Mouse (Mus musculus) C2C12 (cell line): Measurements from ENCODE around the gene Ccdc120. TPM values are rescaled to one million over a fixed set of nuclear protein-coding genes. Genes with fewer than 3 reads are reported as not detected.

Source experiments
- H3K27me3 ChIP-seq: one replicate; pipeline ENCODE4 v1.6.1; 2011; ENCODE audit not compliant: control insufficient read depth, insufficient read depth, insufficient read length
- H3K36me3 ChIP-seq: one replicate; pipeline ENCODE4 v1.6.1; 2011; ENCODE audit not compliant: control insufficient read depth, insufficient read depth
- H3K4me3 ChIP-seq: one replicate; pipeline ENCODE4 v1.5.1; 2011; ENCODE audit warnings: mild to moderate bottlenecking, control low read depth; ENCODE audit not compliant: poor library complexity, insufficient read depth, severe bottlenecking
- H3K79me2 ChIP-seq: one replicate; pipeline ENCODE4 v1.6.1; 2011; ENCODE audit not compliant: control insufficient read depth, insufficient read depth
- H3K79me3 ChIP-seq: one replicate; pipeline ENCODE4 v1.6.1; 2011; ENCODE audit warnings: low read depth, control low read depth
- H3ac ChIP-seq: one replicate; pipeline ENCODE3; 2011; ENCODE audit warnings: low read depth; ENCODE audit not compliant: control insufficient read depth, insufficient read length
- CEBPB ChIP-seq: IDR thresholded peaks from one replicate; pipeline ENCODE4 v1.6.1; 2011; ENCODE audit warnings: low read depth, mild to moderate bottlenecking, control low read depth, moderate library complexity
- CTCF ChIP-seq: IDR thresholded peaks from one replicate; pipeline ENCODE4 v1.5.1; 2011; ENCODE audit not compliant: control insufficient read depth, insufficient read depth, insufficient read length
- FOSL1 ChIP-seq: IDR thresholded peaks from one replicate; pipeline ENCODE4 v1.8.0; 2011; ENCODE audit warnings: mild to moderate bottlenecking, low read length; ENCODE audit not compliant: poor library complexity, insufficient read depth, severe bottlenecking
- MAX ChIP-seq: IDR thresholded peaks from one replicate; pipeline ENCODE4 v1.6.1; 2011; ENCODE audit warnings: mild to moderate bottlenecking, control low read depth
- MYOD1 ChIP-seq: IDR thresholded peaks from one replicate; pipeline ENCODE4 v1.6.1; 2011; ENCODE audit warnings: low read depth; ENCODE audit not compliant: control insufficient read depth, insufficient read length
- MYOG ChIP-seq: IDR thresholded peaks from one replicate; pipeline ENCODE4 v1.6.1; 2011; ENCODE audit not compliant: control insufficient read depth, insufficient read length; ENCODE audit errors: extremely low read depth
- USF1 ChIP-seq: IDR thresholded peaks from one replicate; pipeline ENCODE4 v1.6.1; 2011; ENCODE audit warnings: low read depth, mild to moderate bottlenecking, control low read depth, moderate library complexity
- long read RNA-seq, 2 experiments: library from polyadenylated mRNA; unstranded; transcript quantifications; one replicate each; pipeline ENCODE4 v2.0.0; 2019 to 2020
- polyA plus RNA-seq: library from polyadenylated mRNA; unstranded; fragments of >200 nt; fragmentation: generic; extraction: Trizol; gene quantifications from one replicate; pipeline ENCODE4 v1.2.1, GENCODE M21; 2012; ENCODE audit warnings: missing spikeins

The Ccdc120 gene
- polyA plus RNA-seq, result 9.4 TPM
- long read RNA-seq, experiment 1, partial matches to known transcripts, result 0 of 1 reads
- long read RNA-seq, experiment 1, other reads (novel, unspliced or antisense), result 0 of 1 reads
- long read RNA-seq, experiment 2, partial matches to known transcripts, result 7 of 12 reads
- long read RNA-seq, experiment 2, other reads (novel, unspliced or antisense), result 5 of 12 reads

GRCm38 (mm10) chrX:7750432-7751116 lies at the start of gene Ccdc120:
Gene Ccdc120, minus strand, starts transcription at chrX:7750905.
- H3K27me3 ChIP-seq, result no peaks in the 10 kb centered on the region
- H3K79me2 ChIP-seq, result peaks cover 4% of the 10 kb centered on the region
- TF ChIP-seq USF1, result no peak
- TF ChIP-seq CTCF, result no peak
- no peak for TF ChIP-seq MYOD1
- TF ChIP-seq MAX, result no peak
- no peak for TF ChIP-seq MYOG
- TF ChIP-seq CEBPB, result no peak
- no peak for TF ChIP-seq FOSL1
- peak within 1 kb of the TSS; percentile 77 for H3ac ChIP-seq
- peaks cover 2% of the 10 kb centered on the region for H3K79me3 ChIP-seq
- H3K4me3 ChIP-seq, result peak within 1 kb of the TSS; percentile 49
- H3K36me3 ChIP-seq, result no peaks in the 10 kb centered on the region

- Histone ChIP-seq H3K36me3 (no peaks in the 10 kb centered on the region), H3K4me3 (no peak overlapping the region), H3K79me2 (no peaks in the 10 kb centered on the region), H3ac (no peak overlapping the region), H3K79me3 (no peaks in the 10 kb centered on the region), H3K27me3 (no peaks in the 10 kb centered on the region)
- TF ChIP-seq MYOG (no peak), CTCF (no peak), FOSL1 (no peak), CEBPB (no peak), USF1 (no peak)
Measured at GRCm38 (mm10) chrX:7797327-7797726, 46.6 kb upstream of the Ccdc120 start.

- H3K27me3 ChIP-seq, result no peaks in the 10 kb centered on the region
- H3K4me3 ChIP-seq, result no peak overlapping the region
- peaks cover 3% of the 10 kb centered on the region for H3K79me3 ChIP-seq
- H3ac ChIP-seq, result no peak overlapping the region
- H3K79me2 ChIP-seq, result peaks cover 9% of the 10 kb centered on the region
- no peaks in the 10 kb centered on the region for H3K36me3 ChIP-seq
- TF ChIP-seq USF1, result no peak
- TF ChIP-seq FOSL1, result no peak
- no peak for TF ChIP-seq MYOD1
- no peak for TF ChIP-seq MAX
- no peak for TF ChIP-seq MYOG
- TF ChIP-seq CTCF, result no peak
- TF ChIP-seq CEBPB, result no peak
Measured at GRCm38 (mm10) chrX:7795016-7795415, 44.3 kb upstream of the Ccdc120 start.

- Histone ChIP-seq H3K36me3 (no peaks in the 10 kb centered on the region), H3K27me3 (no peaks in the 10 kb centered on the region), H3K4me3 (no peak overlapping the region), H3K79me2 (peaks cover 11% of the 10 kb centered on the region), H3K79me3 (peaks cover 3% of the 10 kb centered on the region), H3ac (no peak overlapping the region)
- no peak for TF ChIP-seq CEBPB
Measured at GRCm38 (mm10) chrX:7793361-7793760, 42.7 kb upstream of the Ccdc120 start.

GRCm38 (mm10) chrX:7790309-7790708 lies 39.6 kb upstream of the Ccdc120 start:
- Histone ChIP-seq H3K4me3 (peak overlapping the region; percentile 44), H3K79me3 (peaks cover 3% of the 10 kb centered on the region), H3K27me3 (no peaks in the 10 kb centered on the region), H3ac (no peak overlapping the region), H3K36me3 (no peaks in the 10 kb centered on the region), H3K79me2 (peaks cover 11% of the 10 kb centered on the region)
- no peak for TF ChIP-seq CEBPB
- TF ChIP-seq MYOG, result no peak
- no peak for TF ChIP-seq CTCF
- no peak for TF ChIP-seq MAX
- TF ChIP-seq MYOD1, result no peak

GRCm38 (mm10) chrX:7789542-7790136 lies 38.9 kb upstream of the Ccdc120 start, which contains the start of gene Gripap1:
Gene Gripap1, plus strand, starts transcription at chrX:7789765.
- TF ChIP-seq CEBPB, result no peak
- no peak for TF ChIP-seq MYOD1
- no peak for TF ChIP-seq MAX
- TF ChIP-seq MYOG, result no peak
- TF ChIP-seq USF1, result no peak
- no peak for TF ChIP-seq FOSL1
- TF ChIP-seq CTCF, result no peak
- Histone ChIP-seq H3K36me3 (no peaks in the 10 kb centered on the region), H3K27me3 (no peaks in the 10 kb centered on the region), H3K79me2 (peaks cover 11% of the 10 kb centered on the region), H3K4me3 (peak within 1 kb of the TSS; percentile 44), H3K79me3 (peaks cover 3% of the 10 kb centered on the region), H3ac (peak within 1 kb of the TSS; percentile 19)
